Mouse (Mus musculus) lung, postnatal 25 days (tissue): ENCODE measurements around the gene Nckap5.

ENCODE experiments used
- DNase-seq: peaks from one replicate; pipeline ENCODE4 v3.0.0; 2022; ENCODE audit warnings: low spot score

The Nckap5 gene

GRCm38 (mm10) chr1:125910211-125910870, 920.3 kb downstream of the Nckap5 start:
- DNase-seq = no peak

- no peak for DNase-seq
These were observed 937.4 kb downstream of the Nckap5 start for GRCm38 (mm10) chr1:125893158-125893557.

GRCm38 (mm10) chr1:125870056-125870455, 960.5 kb downstream of the Nckap5 start:
- no peak for DNase-seq
